Mouse (Mus musculus): ENCODE results near the gene Tmem106c.

- no peak for TF ChIP-seq CTCF (IDR thresholded peaks at IDR 0.05; ENCODE audit: low read depth)
- no peak for TF ChIP-seq EP300 (IDR thresholded peaks at IDR 0.05; ENCODE audit: low read depth)
Measured at GRCm38 (mm10) chr15:97944919-97945574, 19.0 kb upstream of the Tmem106c start.

Measured in liver, postnatal 0 days (tissue).